Mouse (Mus musculus) ES-E14 (cell line): Measurements from ENCODE around the gene Trio.

Experiments used
- CHD2 ChIP-seq: IDR thresholded peaks from 2 replicates; pipeline ENCODE4 v1.6.1; 2014; ENCODE audit warnings: mild to moderate bottlenecking, low read depth, low read length, inconsistent platforms
- HCFC1 ChIP-seq: IDR thresholded peaks from 2 replicates; pipeline ENCODE4 v1.6.1; 2012; ENCODE audit warnings: low read length, inconsistent platforms, borderline replicate concordance; ENCODE audit not compliant: insufficient read depth
- MAFK ChIP-seq: IDR thresholded peaks from 2 replicates; pipeline ENCODE4 v1.6.1; 2014; ENCODE audit warnings: mild to moderate bottlenecking, low read depth, low read length, inconsistent platforms; ENCODE audit not compliant: insufficient read depth
- ZC3H11A ChIP-seq: IDR thresholded peaks from 2 replicates; pipeline ENCODE4 v1.6.1; 2012; ENCODE audit warnings: low read depth, mild to moderate bottlenecking, inconsistent platforms, low read length, borderline replicate concordance

DNA sequence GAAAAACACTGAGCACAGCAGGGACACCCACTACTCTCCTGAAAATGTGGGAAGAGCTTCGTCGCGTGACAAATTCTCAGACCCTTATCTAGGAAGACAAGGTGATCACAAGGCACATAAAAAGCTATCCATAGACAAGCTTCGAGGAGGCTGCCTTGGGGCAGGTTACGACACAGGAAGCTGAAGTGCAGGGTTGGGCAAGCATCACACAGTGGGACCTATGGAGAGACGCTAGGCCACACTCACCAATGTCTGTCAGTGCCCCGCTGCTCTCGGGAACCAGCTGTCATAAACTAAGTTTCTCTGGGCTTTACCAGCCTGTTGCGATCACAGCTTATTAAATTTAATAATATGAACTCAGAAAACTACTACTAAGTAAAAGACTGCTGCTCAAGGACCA, 149.9 kb downstream of the Trio start:
- TF ChIP-seq ZC3H11A: no peak
- no peak for TF ChIP-seq HCFC1
- TF ChIP-seq CHD2: no peak
- no peak for TF ChIP-seq MAFK
